Mouse (Mus musculus) neural tube, embryonic 14.5 days (tissue): Measurements from ENCODE around the gene Insc. TPM values are rescaled to one million over a fixed set of nuclear protein-coding genes. Genes with fewer than 3 reads are reported as not detected.

Experiments used
- polyA plus RNA-seq: library from polyadenylated mRNA; unstranded; fragments of >200 nt; fragmentation: Nextera tagmentation; extraction: Ambion mirVana; gene quantifications from 2 replicates; pipeline ENCODE4 v1.2.1, GENCODE M21; 2014

Gene Insc
- polyA plus RNA-seq, 1 experiment from 2014 or later = 2.1 TPM

Other genes with a start within 250 kb of the Insc start
- gene Cyp2r1, start 180.7 kb upstream of the Insc start, polyA plus RNA-seq = 1.5 and 2.0 TPM in 2 replicates
- gene Calca, start 107.3 kb upstream of the Insc start, polyA plus RNA-seq = 21.7 and 37.2 TPM in 2 replicates
- gene Calcb, start 25.1 kb upstream of the Insc start, polyA plus RNA-seq = 15.2 and 15.5 TPM in 2 replicates